Mouse (Mus musculus): ENCODE data around the gene Gm44790. TPM values are rescaled to one million over a fixed set of nuclear protein-coding genes. Genes with fewer than 3 reads are reported as not detected.
A peak's percentile ranks its signal among the peaks of the same experiment; 100 is the strongest.
"Not testable (repeated sequence)": the region's sequence is repeated elsewhere in the genome, so short reads cannot be mapped to it uniquely, and the experiment has no call there.

Gene Gm44790
- polyA plus RNA-seq (2012; rRNA removed): 0.82 and 1.1 TPM in 2 replicates

GRCm38 (mm10) chr6:86426358-86426757, at the start of gene Gm44790:
TSS of gene Gm44790 (plus strand) at chr6:86426658.
- no peak for DNase-seq (ENCODE audit: extremely low spot score in 1 of 2, low spot score in 1 of 2)

GRCm38 (mm10) chr6:86378341-86378740, 48.1 kb upstream of the Gm44790 start:
- no peak for DNase-seq (ENCODE audit: extremely low spot score in 1 of 2, low spot score in 1 of 2)

- DNase-seq (ENCODE audit: extremely low spot score in 1 of 2, low spot score in 1 of 2): not testable (repeated sequence)
Observed at GRCm38 (mm10) chr6:86380112-86380511, 46.3 kb upstream of the Gm44790 start.

- DNase-seq (ENCODE audit: extremely low spot score in 1 of 2, low spot score in 1 of 2): no peak
Observed at GRCm38 (mm10) chr6:86382551-86382950, 43.9 kb upstream of the Gm44790 start.

DNA sequence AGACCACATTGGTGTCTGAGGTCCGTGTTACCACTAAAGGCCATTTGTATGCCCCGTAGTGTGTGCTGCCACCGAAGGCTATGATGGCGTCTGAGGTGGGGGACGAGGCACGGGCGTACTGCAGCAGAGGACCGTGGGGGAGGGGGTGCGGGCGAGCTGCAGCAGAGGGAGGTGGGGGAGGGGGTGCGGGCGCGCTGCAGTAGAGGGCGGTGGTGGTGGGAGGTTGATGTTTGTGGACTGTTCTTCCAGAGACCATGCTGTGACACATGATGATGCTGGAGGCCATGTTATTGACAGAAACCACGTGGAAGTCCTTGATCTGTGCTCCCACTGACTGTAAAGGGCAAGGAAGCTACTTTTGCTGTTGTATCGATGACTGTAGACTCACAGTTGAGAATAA, 43.1 kb upstream of the Gm44790 start:
- no peak for DNase-seq (ENCODE audit: extremely low spot score in 1 of 2, low spot score in 1 of 2)

GRCm38 (mm10) chr6:86384692-86385091, 41.8 kb upstream of the Gm44790 start:
- DNase-seq (ENCODE audit: extremely low spot score in 1 of 2, low spot score in 1 of 2): no peak

GRCm38 (mm10) chr6:86385362-86386104, 40.9 kb upstream of the Gm44790 start:
- no peak for DNase-seq (ENCODE audit: extremely low spot score in 1 of 2, low spot score in 1 of 2)

DNA sequence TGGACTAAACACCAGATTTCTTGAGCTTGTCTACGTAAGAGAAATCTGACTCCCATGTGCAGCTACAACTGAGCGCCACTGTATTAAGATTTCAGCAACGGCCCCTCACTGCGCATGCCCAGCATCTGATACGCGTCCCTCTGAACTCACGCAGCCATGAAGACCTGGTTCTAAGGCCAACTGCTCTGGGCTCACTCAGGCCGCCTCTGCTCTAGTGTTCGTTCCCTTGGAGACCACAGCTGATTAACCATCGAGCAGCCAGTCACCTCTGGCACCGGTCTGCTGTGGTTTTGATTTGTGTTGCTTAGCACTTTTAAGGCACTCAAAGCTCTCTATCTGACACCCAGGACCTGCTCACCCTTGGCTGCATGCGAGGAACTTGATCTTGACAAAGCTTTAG, 39.1 kb upstream of the Gm44790 start:
- DNase-seq (ENCODE audit: extremely low spot score in 1 of 2, low spot score in 1 of 2): no peak

- no peak for DNase-seq (ENCODE audit: extremely low spot score in 1 of 2, low spot score in 1 of 2)
Observed at GRCm38 (mm10) chr6:86388461-86388860, 38.0 kb upstream of the Gm44790 start.

DNA sequence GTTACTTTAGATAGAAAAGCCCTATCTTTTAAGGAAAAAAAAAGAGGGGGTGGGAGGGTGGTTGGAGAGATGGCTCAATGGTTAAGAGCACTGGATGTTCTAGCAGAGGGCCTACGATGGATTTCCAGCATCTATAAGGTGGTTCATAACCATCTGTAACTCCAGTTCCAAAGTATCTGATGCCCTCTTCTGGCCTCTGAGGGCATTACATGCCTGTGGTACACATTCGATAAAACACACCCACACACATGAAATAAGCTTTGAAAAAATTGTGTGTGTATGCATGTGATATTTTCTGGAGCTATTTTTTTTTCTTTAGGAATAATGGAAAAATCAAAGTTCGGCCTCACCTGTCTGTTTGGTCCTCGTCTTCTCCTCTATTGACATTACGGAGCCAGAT, 35.1 kb upstream of the Gm44790 start:
- no peak for DNase-seq (ENCODE audit: extremely low spot score in 1 of 2, low spot score in 1 of 2)

- DNase-seq (ENCODE audit: extremely low spot score in 1 of 2, low spot score in 1 of 2): no peak
Observed at GRCm38 (mm10) chr6:86393187-86393586, 33.3 kb upstream of the Gm44790 start.

GRCm38 (mm10) chr6:86394078-86394720, 32.3 kb upstream of the Gm44790 start:
- no peak for DNase-seq (ENCODE audit: extremely low spot score in 1 of 2, low spot score in 1 of 2)

DNA sequence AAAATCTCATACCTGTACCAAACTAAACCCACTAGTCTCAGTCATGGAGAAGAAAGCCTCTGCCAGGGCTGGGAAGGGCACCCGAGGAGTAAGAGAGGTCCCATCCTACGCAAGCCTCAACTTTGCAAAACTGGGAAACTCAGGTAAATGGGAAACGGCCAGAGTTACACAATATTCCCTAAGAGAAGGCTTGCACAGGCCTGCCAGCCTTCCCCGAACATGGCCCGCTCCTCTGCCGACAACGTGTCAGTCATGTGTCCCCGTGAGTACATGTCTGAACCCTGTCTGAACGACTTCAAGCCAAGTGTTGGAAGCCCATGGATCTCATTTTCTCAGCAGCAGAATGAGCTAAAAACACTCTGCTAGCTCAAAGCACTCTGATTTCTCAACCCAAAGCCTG, 31.4 kb upstream of the Gm44790 start:
- no peak for DNase-seq (ENCODE audit: extremely low spot score in 1 of 2, low spot score in 1 of 2)

DNA sequence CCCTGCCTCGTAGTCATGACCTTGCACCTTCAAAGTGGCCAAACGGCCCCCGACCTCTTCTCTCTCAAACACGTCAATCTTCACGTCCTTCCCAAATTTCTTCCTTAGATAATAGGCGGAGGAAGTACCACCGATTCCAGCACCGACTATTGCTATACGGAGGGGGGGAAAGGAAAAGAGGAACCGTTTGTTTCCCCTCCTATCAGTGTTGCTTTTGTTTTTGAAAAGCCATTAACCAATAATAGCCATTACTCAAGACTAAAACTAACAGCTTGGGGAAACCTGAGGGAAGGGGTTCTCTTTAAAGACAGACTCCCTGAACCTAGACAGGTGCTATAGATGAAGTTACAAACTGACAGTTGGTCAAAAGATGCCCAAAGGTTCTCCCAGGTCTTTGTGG, 30.5 kb upstream of the Gm44790 start:
- DNase-seq (ENCODE audit: extremely low spot score in 1 of 2, low spot score in 1 of 2): no peak

DNA sequence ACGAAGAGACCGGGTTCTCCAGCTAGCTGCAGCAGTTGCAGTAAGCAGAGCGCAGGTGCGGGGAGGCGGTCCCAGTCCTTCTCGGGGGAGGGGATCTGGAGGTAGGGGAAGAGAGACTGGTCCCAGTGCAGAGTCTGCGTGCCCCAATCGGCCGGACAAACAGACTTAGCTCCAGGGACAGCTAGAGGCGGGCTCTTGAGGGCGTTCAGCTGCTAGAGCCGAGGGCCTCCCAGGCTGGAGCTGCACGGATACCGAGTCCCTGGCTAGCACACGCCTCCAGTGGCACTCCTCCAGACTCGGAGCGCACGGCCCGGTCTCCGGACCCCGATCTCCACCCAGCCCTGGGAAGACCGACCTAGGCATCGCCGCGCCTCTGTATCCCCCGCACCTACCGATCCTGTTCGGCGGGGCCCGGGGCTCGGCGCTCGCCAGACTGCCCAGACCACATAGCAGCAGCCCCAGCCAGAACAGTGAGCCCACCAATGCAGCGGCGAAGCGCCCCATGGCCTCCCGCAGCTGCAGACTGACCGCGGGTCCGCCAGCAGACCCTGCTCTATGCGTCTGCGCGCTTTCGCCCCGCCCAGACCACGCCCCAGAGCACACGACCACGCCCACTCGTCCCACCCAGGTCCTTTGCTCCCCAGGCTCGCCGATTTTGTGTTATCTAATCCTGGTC, 29.7 kb upstream of the Gm44790 start, which contains the start of gene Pcyox1:
TSS of gene Pcyox1 (minus strand) at position 574 of the 676 bp plus-strand sequence.
- peak; percentile 73 to 85 for DNase-seq (ENCODE audit: extremely low spot score in 1 of 2, low spot score in 1 of 2)

DNA sequence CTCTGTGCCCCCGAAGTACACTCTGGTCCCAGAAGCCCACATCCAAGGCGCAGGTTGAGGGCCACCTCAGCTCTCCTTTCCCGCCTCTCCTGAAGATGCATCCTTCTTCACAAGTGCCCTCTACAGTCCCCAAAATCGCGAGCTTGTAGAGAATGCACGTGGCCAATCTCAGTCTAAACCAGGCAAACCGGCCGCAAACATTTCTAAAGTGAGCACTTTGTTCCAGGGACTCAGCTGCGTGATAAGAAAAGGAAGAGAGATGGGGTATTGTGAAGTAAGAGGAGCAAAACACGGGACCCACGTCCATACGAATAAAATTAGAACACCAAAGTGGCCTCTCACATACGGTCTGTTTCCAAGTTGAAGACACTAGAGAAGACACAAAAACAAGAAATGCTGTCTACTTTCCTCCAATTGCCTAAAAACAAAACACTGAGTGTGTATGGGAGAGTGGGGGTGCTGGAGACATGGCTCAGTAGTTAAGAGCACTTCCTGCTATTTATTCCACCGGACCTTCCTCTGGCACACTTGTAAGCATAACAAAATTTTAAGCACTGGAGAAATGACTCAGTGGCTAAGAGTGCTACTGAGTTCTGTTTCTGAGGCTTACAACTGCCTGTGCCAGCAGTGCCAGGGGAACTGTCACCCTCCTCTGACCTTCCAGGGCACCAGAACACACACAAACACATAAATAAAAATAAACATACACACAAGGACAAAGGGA, 29.0 kb upstream of the Gm44790 start:
- no peak for DNase-seq (ENCODE audit: extremely low spot score in 1 of 2, low spot score in 1 of 2)

DNA sequence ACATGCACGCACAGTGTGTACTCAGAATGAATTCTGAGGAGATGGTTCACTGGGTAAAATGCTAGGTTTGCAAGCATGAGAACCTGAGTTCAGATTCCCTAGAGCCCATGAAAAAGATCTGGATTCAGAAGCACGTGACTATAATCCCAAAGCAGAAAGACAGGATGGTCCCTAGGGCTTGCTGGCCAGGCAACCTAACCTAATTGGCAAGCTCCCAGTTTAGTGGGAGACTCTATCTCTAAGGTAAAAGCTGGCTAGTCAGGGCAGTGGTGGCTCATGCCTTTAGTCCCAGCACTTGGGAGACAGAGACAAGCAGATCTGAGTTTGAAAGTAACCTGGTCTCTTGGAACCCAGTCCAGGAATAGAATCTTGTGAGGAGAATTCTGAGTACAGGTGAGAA, 27.5 kb upstream of the Gm44790 start:
- no peak for DNase-seq (ENCODE audit: extremely low spot score in 1 of 2, low spot score in 1 of 2)

DNA sequence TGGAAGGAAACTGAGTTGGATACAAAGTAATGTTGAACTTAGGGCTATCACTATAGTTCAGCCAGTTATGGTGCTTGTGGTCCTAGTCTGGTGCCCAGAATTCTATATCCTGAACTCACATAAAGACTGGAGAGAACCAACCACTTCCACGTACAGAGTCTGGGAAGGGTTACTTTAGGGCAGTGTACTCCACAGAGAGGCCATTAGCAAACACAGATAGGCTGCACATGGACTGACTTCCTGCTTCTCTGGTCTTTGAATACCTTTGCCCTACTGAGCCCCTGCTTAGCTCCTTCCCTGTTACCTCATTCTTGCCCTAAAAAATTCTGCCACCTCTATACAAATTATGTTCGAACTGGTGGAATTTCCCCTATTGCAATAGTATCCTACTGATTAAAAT, 26.5 kb upstream of the Gm44790 start:
- DNase-seq (ENCODE audit: extremely low spot score in 1 of 2, low spot score in 1 of 2): no peak

GRCm38 (mm10) chr6:86400972-86401371, 25.5 kb upstream of the Gm44790 start:
- peak; percentile 40 to 77 for DNase-seq (ENCODE audit: extremely low spot score in 1 of 2, low spot score in 1 of 2)

- DNase-seq (ENCODE audit: extremely low spot score in 1 of 2, low spot score in 1 of 2): peak in 1 of 2 experiments; percentile 20
Observed at GRCm38 (mm10) chr6:86402681-86403607, 23.5 kb upstream of the Gm44790 start.

Measured in frontal cortex, adult 2 months (tissue).